Mouse (Mus musculus) cerebral cortex, adult 2 months (tissue): ENCODE data around the gene Vegfa.

ENCODE experiments used
- WGBS: fragments of 180-500 bp; shearing (Covaris S2); methylation state at CpG from one replicate; pipeline ENCODE4 v1.1.7; 2018; 5-methylcytosine and 5-hydroxymethylcytosine counted together

Gene Vegfa

GRCm38 (mm10) chr17:46051356-46051755 lies 19.2 kb upstream of the Vegfa start:
- WGBS: 61% methylated on average over 5 of the region's 5 CpGs

GRCm38 (mm10) chr17:46049567-46049966 lies 17.4 kb upstream of the Vegfa start:
- 63% methylated on average over 4 of the region's 4 CpGs for WGBS

GRCm38 (mm10) chr17:46048184-46048583 lies 16.0 kb upstream of the Vegfa start:
- 96% methylated on average over 4 of the region's 4 CpGs for whole genome bisulfite sequencing

GRCm38 (mm10) chr17:46045742-46046141 lies 13.6 kb upstream of the Vegfa start:
- WGBS: 90% methylated on average over 8 of the region's 8 CpGs

GRCm38 (mm10) chr17:46044953-46045352 lies 12.8 kb upstream of the Vegfa start:
- WGBS: 90% methylated on average over 5 of the region's 5 CpGs

- WGBS: 84% methylated on average over 8 of the region's 8 CpGs
Measured at GRCm38 (mm10) chr17:46042158-46042557, 10.0 kb upstream of the Vegfa start.

GRCm38 (mm10) chr17:46041679-46042078 lies 9.5 kb upstream of the Vegfa start:
- 89% methylated on average over 3 of the region's 3 CpGs for WGBS

GRCm38 (mm10) chr17:46041223-46041622 lies 9.1 kb upstream of the Vegfa start:
- WGBS: 54% methylated on average over 5 of the region's 5 CpGs

GRCm38 (mm10) chr17:46040561-46040960 lies 8.4 kb upstream of the Vegfa start:
- 80% methylated on average over 6 of the region's 6 CpGs for WGBS

- whole genome bisulfite sequencing: 78% methylated on average over 3 of the region's 3 CpGs
Measured at GRCm38 (mm10) chr17:46038906-46039305, 6.7 kb upstream of the Vegfa start.

- WGBS: 93% methylated on average over 6 of the region's 6 CpGs
Measured at GRCm38 (mm10) chr17:46036400-46036799, 4.2 kb upstream of the Vegfa start.

- WGBS: 74% methylated on average over 6 of the region's 6 CpGs
Measured at GRCm38 (mm10) chr17:46034110-46034509, 1.9 kb upstream of the Vegfa start.

- 36% methylated on average over 2 of the region's 2 CpGs for WGBS
Measured at GRCm38 (mm10) chr17:46033607-46034006, 1.4 kb upstream of the Vegfa start.

- WGBS: 14% methylated on average over 6 of the region's 6 CpGs
Measured at GRCm38 (mm10) chr17:46033122-46033521, 953 bp upstream of the Vegfa start.

- WGBS: 1% methylated on average over 50 of the region's 50 CpGs
Measured at GRCm38 (mm10) chr17:46031621-46032211, 453 bp downstream of the Vegfa start.

- under 1% methylated on average over 71 of the region's 92 CpGs for WGBS
Measured at GRCm38 (mm10) chr17:46030731-46031620, 1.2 kb downstream of the Vegfa start.

- WGBS: under 1% methylated on average over 42 of the region's 43 CpGs
Measured at GRCm38 (mm10) chr17:46030323-46030730, 1.8 kb downstream of the Vegfa start.

GRCm38 (mm10) chr17:46029554-46030207 lies 2.5 kb downstream of the Vegfa start:
- WGBS: 24% methylated on average over 7 of the region's 7 CpGs

GRCm38 (mm10) chr17:46029052-46029553 lies 3.1 kb downstream of the Vegfa start:
- WGBS: 75% methylated on average over 2 of the region's 2 CpGs

- WGBS: 45% methylated on average over 15 of the region's 15 CpGs
Measured at GRCm38 (mm10) chr17:46028210-46029051, 3.7 kb downstream of the Vegfa start.
